Mouse (Mus musculus): Measurements from ENCODE around the gene Ptpru.
"Not testable (repeated sequence)": the region's sequence is repeated elsewhere in the genome, so short reads cannot be mapped to it uniquely, and the experiment has no call there.

The Ptpru gene

DNA sequence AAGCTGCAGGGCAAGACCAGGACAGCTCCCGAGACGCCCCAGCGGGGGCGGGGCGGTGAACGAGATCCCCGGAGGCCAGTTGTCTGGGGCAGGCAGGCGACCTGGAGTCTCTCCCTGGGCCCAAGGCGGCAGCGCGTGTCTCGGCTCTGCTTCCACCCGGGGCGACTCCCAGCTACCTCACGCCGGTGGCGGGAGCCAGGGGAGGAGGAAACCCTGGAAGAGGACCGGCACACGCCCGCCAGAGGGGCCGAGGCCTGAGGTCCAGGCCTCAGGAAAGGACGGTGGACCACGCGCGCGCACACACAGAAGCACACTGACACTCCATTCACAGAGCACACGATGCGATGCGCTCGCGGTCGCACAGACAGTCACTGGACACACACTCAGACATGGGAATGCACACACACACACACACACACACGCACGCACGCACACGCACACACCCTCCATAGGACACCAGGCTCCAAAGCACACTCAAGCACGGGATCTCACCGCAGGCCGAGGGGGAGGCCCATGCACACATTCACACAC, 1.7 kb downstream of the Ptpru start:
- DNase-seq (ENCODE audit: low read depth, low spot score) = no peak

DNA sequence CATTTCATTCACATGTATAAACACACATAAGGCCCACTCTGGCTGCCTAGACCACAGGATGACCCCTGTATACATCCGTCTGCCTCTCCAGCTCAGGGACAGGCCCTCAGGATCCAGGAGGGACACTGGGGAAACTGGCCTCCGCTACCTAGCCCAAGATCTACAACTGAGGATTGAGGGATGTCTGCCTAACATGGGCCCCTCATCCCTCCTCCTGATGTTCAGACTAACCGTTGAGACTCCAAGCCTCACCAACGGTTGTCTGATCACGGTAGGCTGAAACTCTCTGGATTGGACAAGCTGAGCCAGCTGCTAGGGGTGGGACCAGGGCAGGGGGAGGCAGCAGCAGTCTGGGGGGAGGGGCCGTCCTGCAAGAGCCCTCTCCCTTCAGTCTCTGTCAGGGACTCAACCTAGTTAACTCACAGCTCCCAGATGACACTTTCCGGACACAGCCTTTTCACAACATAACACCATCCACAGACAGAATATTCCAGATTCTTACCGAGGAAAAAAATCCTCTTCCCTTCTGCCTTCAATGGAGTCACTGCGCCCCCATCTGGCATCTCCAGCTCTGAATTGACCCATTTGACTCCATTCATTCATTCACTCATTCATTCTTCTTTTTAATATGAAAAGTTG, 4.0 kb downstream of the Ptpru start:
- DNase-seq (ENCODE audit: low read depth, low spot score) = no peak

GRCm38 (mm10) chr4:131832759-131833407, 5.2 kb downstream of the Ptpru start:
- no peak for DNase-seq (ENCODE audit: low read depth, low spot score)

GRCm38 (mm10) chr4:131831546-131832045, 6.5 kb downstream of the Ptpru start:
- DNase-seq (ENCODE audit: low read depth, low spot score) = no peak

GRCm38 (mm10) chr4:131829123-131829522, 9.0 kb downstream of the Ptpru start:
- DNase-seq (ENCODE audit: low read depth, low spot score) = no peak

DNA sequence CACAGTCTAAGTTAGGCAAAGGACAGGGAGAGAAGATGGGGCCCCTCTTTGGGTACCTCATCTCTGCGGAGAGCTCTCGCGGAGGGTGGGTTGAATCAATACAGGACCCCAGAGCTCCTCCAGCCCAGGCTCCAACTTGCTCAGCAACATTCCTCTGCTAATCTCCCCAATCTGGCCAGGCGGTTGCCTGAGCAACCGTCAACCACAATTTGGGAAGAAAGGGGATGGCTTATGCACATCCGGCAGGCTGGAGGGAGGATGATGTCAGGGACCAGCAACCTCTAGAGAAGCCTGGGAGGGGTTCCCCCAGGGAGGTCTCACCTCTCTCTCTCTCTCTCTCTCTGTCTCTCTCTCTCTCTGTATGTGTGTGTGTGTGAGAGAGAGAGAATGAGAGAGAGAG, 11.2 kb downstream of the Ptpru start:
- DNase-seq (ENCODE audit: low read depth, low spot score) = no peak

DNA sequence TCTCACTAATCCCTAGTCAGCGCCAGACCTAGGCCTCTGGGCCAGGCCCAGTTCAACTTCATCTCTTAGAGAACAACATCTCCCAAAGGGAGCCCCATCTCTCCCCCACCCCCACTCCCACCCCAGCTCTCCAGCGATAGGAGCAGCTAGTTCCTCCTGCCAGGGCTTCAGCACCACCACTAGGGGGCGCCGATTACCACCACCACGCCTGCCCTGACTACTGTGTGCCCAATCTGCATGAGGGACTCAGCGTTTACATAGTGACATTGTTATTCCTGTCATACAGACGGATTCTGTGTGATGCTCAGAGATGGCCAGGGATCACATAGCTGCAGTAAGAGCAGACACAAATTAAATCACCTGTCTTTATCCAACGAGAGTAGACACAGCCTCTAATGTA, 12.3 kb downstream of the Ptpru start:
- DNase-seq (ENCODE audit: low read depth, low spot score) = no peak

DNA sequence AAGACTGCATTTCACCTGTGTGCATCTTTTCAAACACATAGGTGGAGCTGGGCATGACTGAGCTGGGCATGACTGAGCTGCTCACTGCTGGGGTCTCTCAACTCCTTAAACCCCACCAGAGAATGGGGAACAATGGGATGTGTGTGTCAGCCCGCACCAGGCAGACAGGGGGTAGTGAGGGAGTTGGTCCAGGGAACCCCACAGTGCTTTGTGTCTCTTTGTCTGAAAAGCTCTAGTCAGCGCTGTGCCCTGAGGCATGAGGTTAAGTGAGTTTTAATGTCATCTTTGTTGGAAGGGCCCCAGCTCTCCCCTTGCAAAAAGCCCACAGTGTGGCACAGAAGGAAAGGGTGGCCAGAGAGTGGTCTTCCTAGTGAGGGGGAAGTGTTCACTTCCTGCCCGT, 13.1 kb downstream of the Ptpru start:
- DNase-seq (ENCODE audit: low read depth, low spot score) = no peak

GRCm38 (mm10) chr4:131822583-131822982, 15.5 kb downstream of the Ptpru start:
- no peak for DNase-seq (ENCODE audit: low read depth, low spot score)

GRCm38 (mm10) chr4:131821161-131821731, 16.8 kb downstream of the Ptpru start:
- no peak for DNase-seq (ENCODE audit: low read depth, low spot score)

GRCm38 (mm10) chr4:131818926-131819325, 19.2 kb downstream of the Ptpru start:
- no peak for DNase-seq (ENCODE audit: low read depth, low spot score)

- no peak for DNase-seq (ENCODE audit: low read depth, low spot score)
Measured at GRCm38 (mm10) chr4:131815774-131816173, 22.3 kb downstream of the Ptpru start.

DNA sequence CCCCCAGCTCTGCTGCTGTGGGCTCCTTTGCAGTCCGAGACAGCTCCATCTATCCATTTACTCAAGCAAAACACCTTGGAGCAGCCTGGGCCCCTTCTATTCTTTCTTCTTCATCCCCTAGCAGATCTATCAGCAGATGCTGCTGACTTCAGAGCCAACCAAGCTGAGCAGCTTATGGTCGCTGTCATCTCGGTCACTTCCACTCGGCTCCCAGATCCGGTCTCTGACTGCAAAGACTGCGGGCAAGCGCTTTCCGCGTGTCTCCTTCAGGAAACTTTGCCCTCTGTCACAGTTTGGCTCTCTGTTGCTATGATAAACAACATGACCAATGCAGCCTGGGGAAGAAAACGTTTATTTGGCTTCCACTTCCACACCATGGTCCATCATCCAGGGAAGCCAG, 23.2 kb downstream of the Ptpru start:
- no peak for DNase-seq (ENCODE audit: low read depth, low spot score)

DNA sequence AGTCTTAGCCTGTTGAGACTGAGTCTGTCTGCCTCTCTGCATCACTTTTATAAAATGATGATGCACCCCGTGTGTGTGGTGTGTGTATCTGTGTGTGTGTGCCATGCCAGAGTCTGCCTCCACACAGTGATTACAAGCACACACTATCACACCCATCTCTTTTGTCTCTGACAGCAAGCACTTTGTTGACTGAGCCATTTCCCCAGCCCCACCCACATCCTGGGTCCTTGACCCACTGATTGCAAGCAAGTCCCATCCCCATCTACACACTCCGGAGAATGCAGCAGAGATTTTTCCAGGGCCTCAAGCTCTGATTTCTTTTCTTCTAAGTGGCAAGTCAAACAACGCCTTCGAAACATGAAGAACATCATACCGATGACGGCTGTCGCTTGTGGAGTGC, 24.3 kb downstream of the Ptpru start:
- DNase-seq (ENCODE audit: low read depth, low spot score) = no peak

DNA sequence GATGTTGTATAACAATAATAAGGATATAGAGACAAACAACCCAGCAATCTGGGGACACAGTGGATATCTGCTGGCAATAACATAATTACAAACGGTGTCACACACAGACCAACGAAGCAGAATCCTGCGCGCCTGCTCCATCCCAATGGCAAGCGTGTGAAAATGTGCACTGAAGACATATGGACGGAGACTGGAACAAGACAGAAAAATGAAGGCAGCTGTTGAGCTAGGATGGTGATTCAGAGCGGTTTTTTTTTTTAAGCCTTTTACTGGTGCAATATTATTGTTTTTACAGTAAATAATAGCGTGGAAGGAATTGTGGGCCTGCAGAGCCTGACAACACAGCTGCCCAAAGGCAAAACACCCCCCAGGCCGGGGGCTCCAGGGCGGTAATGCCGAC, 25.6 kb downstream of the Ptpru start:
- DNase-seq (ENCODE audit: low read depth, low spot score) = no peak

DNA sequence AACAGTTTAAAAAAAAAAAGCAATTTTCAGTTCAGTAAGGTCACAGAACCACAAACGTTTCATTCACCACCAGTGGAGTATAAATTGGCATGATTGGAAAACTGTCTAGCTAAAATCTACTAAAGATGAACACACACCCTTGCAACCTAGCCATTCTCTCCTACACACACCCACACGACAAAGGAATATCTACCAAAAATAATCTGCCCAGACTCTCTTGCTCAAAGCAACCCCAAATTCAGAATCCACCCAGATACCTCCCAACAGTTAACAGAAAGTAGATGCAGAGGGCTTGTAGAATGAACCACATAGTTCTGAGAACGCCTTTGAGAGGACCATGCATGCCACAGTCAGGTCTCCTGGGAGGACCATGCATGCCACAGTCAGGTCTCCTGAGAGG, 32.8 kb downstream of the Ptpru start:
- no peak for DNase-seq (ENCODE audit: low read depth, low spot score)

GRCm38 (mm10) chr4:131804732-131805131, 33.4 kb downstream of the Ptpru start:
- DNase-seq (ENCODE audit: low read depth, low spot score) = not testable (repeated sequence)

- DNase-seq (ENCODE audit: low read depth, low spot score) = no peak
Measured at GRCm38 (mm10) chr4:131803846-131804245, 34.2 kb downstream of the Ptpru start.

- DNase-seq (ENCODE audit: low read depth, low spot score) = no peak
Measured at GRCm38 (mm10) chr4:131798968-131799367, 39.1 kb downstream of the Ptpru start.

DNA sequence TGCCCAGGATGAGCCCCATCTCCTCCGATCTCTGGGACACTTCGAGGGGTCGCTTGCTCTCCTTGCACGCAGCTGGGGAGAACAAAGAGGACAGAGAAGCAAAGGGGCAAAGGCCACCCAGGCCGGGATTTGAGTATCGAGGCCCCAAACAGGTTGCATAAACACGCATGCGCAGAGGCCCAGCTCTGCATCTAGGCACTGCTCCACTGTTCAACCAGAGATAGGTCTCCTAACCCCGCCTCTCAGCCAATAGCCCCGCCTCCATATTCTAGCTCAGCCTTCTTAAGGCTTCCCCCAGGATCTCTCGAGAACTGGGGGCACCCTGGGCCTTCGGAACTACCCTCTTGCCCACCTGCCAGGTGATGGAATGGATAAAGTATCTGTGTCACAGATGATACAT, 40.2 kb downstream of the Ptpru start:
- DNase-seq (ENCODE audit: low read depth, low spot score) = no peak

- no peak for DNase-seq (ENCODE audit: low read depth, low spot score)
Measured at GRCm38 (mm10) chr4:131797483-131797882, 40.6 kb downstream of the Ptpru start.

GRCm38 (mm10) chr4:131796312-131797080, 41.6 kb downstream of the Ptpru start:
- DNase-seq (ENCODE audit: low read depth, low spot score) = no peak

Measured in retina, adult 2 months (tissue).